Mouse (Mus musculus) cerebellum, adult 2 months (tissue): ENCODE results near the gene Il17rc.

Source experiments
- CTCF ChIP-seq: fragments of 200-500 bp; IDR thresholded peaks from 2 replicates; pipeline ENCODE4 v1.5.1; 2011; ENCODE audit warnings: low read depth, mild to moderate bottlenecking, control low read depth, low read length, moderate library complexity, borderline replicate concordance; ENCODE audit not compliant: insufficient read depth
- POLR2A ChIP-seq: fragments of 200-500 bp; IDR thresholded peaks from 2 replicates; pipeline ENCODE4 v1.6.1; 2011; ENCODE audit warnings: low read length, control low read depth, borderline replicate concordance; ENCODE audit not compliant: insufficient read depth

DNA sequence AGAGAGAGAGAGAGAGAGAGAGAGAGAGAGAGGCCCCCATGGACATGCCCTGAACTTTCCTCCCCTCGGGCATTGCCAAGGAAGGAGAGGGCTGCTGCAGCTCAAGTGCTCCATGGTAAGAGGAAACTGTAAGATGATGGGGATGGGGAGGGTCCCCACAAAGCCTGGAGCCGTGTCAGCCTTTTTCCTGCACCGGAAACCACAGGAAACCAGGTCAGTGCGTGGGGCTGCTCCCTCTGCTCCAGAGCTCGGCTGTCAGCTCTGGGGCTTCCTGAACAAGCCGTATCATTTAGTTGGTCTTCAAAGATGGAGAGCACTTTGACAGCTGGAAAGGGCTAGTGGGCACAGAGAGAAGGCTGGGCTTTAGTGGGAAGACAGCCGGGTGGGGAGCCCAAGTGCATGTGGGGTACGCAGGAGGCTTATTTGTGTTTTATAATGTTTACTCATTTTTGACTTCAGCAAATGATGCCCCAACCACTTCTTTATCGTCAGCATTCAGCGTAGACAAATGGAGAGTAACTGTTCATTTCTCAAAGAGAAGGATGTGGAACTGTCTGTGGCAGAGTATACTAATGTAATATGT lies 13.2 kb upstream of the Il17rc start, which contains the start of gene Il17re:
- TF ChIP-seq CTCF (no peak), POLR2A (no peak)
